Comparison of ENCODE assay signal across 25 mouse cellular contexts in the genomic region with DNA sequence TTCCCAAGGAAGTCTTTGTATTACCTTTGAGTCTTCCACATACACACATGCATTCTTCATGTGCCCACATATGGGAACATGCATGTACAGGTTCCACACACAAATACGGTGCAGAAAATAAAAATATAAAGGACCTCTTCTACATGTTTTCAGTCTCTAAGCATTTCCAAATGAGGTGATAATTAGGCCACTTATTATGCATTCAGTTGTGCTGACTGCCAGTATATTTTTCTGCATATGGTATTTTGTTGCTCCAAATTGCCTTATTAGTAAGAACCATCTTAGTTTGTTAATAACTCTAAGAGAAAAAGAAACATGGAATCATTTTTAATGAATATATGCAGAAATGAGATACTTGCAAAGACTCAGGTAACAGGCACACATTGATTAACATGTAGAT.
A peak's percentile ranks its signal among the peaks of the same experiment; 100 is the strongest.
DNase-seq lines count a peak whose midpoint lies in the region; ATAC-seq and TF ChIP-seq lines count a peak whose summit lies in the region.
"Had no signal": no experiment of that assay in that cellular context is flagged by ENCODE, and none has a peak within 500 bp of the region (broad histone marks: within the 10 kb centered on the region; RNA-seq: fewer than 3 reads in every experiment).

No protein-coding gene starts in this region.

- H3K4me3 ChIP-seq in forebrain, embryonic 12.5 days (replicated peaks), result no peak overlapping the region
- no peak overlapping the region for H3K4me3 ChIP-seq in forebrain, postnatal 0 days (ENCODE audit: low read depth, low read length)
- no peak overlapping the region for H3K4me3 ChIP-seq in forebrain, embryonic 14.5 days (ENCODE audit: low read depth, low read length)
- H3K4me3 ChIP-seq in forebrain, embryonic 11.5 days (ENCODE audit: low read depth, low read length), result no peak overlapping the region
- H3K4me3 ChIP-seq in forebrain, embryonic 16.5 days (replicated peaks; ENCODE audit: low read length), result no peak overlapping the region
- no peak overlapping the region for H3K4me3 ChIP-seq in kidney, embryonic 14.5 days (ENCODE audit: low read length)
- H3K4me3 ChIP-seq: embryonic facial prominence, embryonic 13.5 days; embryonic facial prominence, embryonic 15.5 days; erythroblast, embryonic 14.5 days had no signal

- H3K9ac ChIP-seq in forebrain, embryonic 12.5 days, result no peak overlapping the region
- no peak overlapping the region for H3K9ac ChIP-seq in forebrain, postnatal 0 days
- no peak overlapping the region for H3K9ac ChIP-seq in forebrain, embryonic 14.5 days (ENCODE audit: low read length)
- H3K9ac ChIP-seq in forebrain, embryonic 11.5 days (ENCODE audit: low read length), result no peak overlapping the region
- no peak overlapping the region for H3K9ac ChIP-seq in forebrain, embryonic 16.5 days (replicated peaks; ENCODE audit: low read depth, low read length)
- H3K9ac ChIP-seq in kidney, embryonic 14.5 days (ENCODE audit: low read depth, low read length), result no peak overlapping the region
- H3K9ac ChIP-seq: embryonic facial prominence, embryonic 13.5 days; embryonic facial prominence, embryonic 15.5 days had no signal

- 0 out of 2 replicates have a peak, but pooled peaks cover 4% of the 10 kb centered on the region for H3K36me3 ChIP-seq in forebrain, embryonic 12.5 days (replicated peaks)
- H3K36me3 ChIP-seq in forebrain, postnatal 0 days (ENCODE audit: insufficient read depth), result no peaks in the 10 kb centered on the region
- no peaks in the 10 kb centered on the region; the same call in 1 of the 2 replicates for H3K36me3 ChIP-seq in forebrain, embryonic 14.5 days (ENCODE audit: control insufficient read depth, insufficient read depth, low read length)
- no peaks in the 10 kb centered on the region for H3K36me3 ChIP-seq in forebrain, embryonic 11.5 days (ENCODE audit: control insufficient read depth, insufficient read depth, low read length)
- H3K36me3 ChIP-seq in forebrain, embryonic 16.5 days (ENCODE audit: control insufficient read depth, insufficient read depth), result no peaks in the 10 kb centered on the region
- H3K36me3 ChIP-seq in kidney, embryonic 14.5 days (ENCODE audit: control insufficient read depth, insufficient read depth, low read length), result no peaks in the 10 kb centered on the region
- H3K36me3 ChIP-seq: embryonic facial prominence, embryonic 15.5 days; G1E had no signal

- H3K9me3 ChIP-seq in forebrain, embryonic 12.5 days, result no peaks in the 10 kb centered on the region
- H3K9me3 ChIP-seq in forebrain, postnatal 0 days (ENCODE audit: low read length), result no peaks in the 10 kb centered on the region
- no peaks in the 10 kb centered on the region for H3K9me3 ChIP-seq in forebrain, embryonic 14.5 days (replicated peaks; ENCODE audit: control insufficient read depth, low read length)
- H3K9me3 ChIP-seq in forebrain, embryonic 11.5 days (ENCODE audit: control insufficient read depth, low read length), result no peaks in the 10 kb centered on the region
- no peaks in the 10 kb centered on the region for H3K9me3 ChIP-seq in forebrain, embryonic 16.5 days (ENCODE audit: control insufficient read depth, low read length)
- H3K9me3 ChIP-seq in kidney, embryonic 14.5 days (ENCODE audit: control insufficient read depth, low read length), result no peaks in the 10 kb centered on the region
- H3K9me3 ChIP-seq: embryonic facial prominence, embryonic 13.5 days; embryonic facial prominence, embryonic 15.5 days; G1E had no signal

- 0 out of 2 replicates have a peak overlapping the region, but pooled peaks have one; percentile 19 for H3K27ac ChIP-seq in forebrain, embryonic 12.5 days
- no peak overlapping the region for H3K27ac ChIP-seq in forebrain, postnatal 0 days (ENCODE audit: low read depth, low read length)
- peak overlapping the region; percentile 56 for H3K27ac ChIP-seq in forebrain, embryonic 14.5 days (ENCODE audit: low read depth, low read length)
- H3K27ac ChIP-seq in forebrain, embryonic 11.5 days (ENCODE audit: low read depth, low read length), result no peak overlapping the region
- peak overlapping the region; percentile 24 for H3K27ac ChIP-seq in forebrain, embryonic 16.5 days (ENCODE audit: low read length)
- H3K27ac ChIP-seq in kidney, embryonic 14.5 days (ENCODE audit: low read depth, low read length), result no peak overlapping the region
- H3K27ac ChIP-seq: embryonic facial prominence, embryonic 13.5 days; embryonic facial prominence, embryonic 15.5 days had no signal

- no peak for ATAC-seq in forebrain, embryonic 12.5 days (ENCODE audit: low FRiP score)
- ATAC-seq in forebrain, postnatal 0 days, result no peak
- peak; percentile 29; the same call in 1 of the 2 replicates for ATAC-seq in forebrain, embryonic 14.5 days
- no peak for ATAC-seq in forebrain, embryonic 11.5 days (replicated peaks; ENCODE audit: low FRiP score)
- peak; percentile 52 for ATAC-seq in forebrain, embryonic 16.5 days
- ATAC-seq in kidney, embryonic 14.5 days (ENCODE audit: low FRiP score, low TSS enrichment), result no peak
- ATAC-seq: activated CD4-positive, CD25-positive, alpha-beta regulatory T cell, adult 4 months; CD4-positive, CD25-positive, alpha-beta regulatory T cell, adult 4 months; Patski had no signal

- WGBS in forebrain, embryonic 12.5 days, result 79% methylated on average over 1 of the region's 1 CpGs
- 29% methylated on average over 1 of the region's 1 CpGs for WGBS in forebrain, postnatal 0 days
- WGBS in forebrain, embryonic 14.5 days, result 29% methylated on average over 1 of the region's 1 CpGs
- WGBS in forebrain, embryonic 11.5 days, result 72% methylated on average over 1 of the region's 1 CpGs
- 26% methylated on average over 1 of the region's 1 CpGs for WGBS in forebrain, embryonic 16.5 days
- 98% methylated on average over 1 of the region's 1 CpGs for WGBS in kidney, embryonic 14.5 days

- no peak overlapping the region for H3K4me2 ChIP-seq in forebrain, embryonic 12.5 days
- H3K4me2 ChIP-seq in forebrain, postnatal 0 days (ENCODE audit: low read depth), result no peak overlapping the region
- H3K4me2 ChIP-seq in forebrain, embryonic 14.5 days (ENCODE audit: low read length), result no peak overlapping the region
- H3K4me2 ChIP-seq in forebrain, embryonic 11.5 days (ENCODE audit: low read depth, low read length, severe bottlenecking), result no peak overlapping the region
- no peak overlapping the region for H3K4me2 ChIP-seq in forebrain, embryonic 16.5 days (ENCODE audit: low read length)
- no peak overlapping the region for H3K4me2 ChIP-seq in kidney, embryonic 14.5 days (replicated peaks; ENCODE audit: low read depth, low read length)
- H3K4me2 ChIP-seq: embryonic facial prominence, embryonic 13.5 days; embryonic facial prominence, embryonic 15.5 days had no signal

- H3K27me3 ChIP-seq in forebrain, embryonic 12.5 days, result no peaks in the 10 kb centered on the region
- no peaks in the 10 kb centered on the region for H3K27me3 ChIP-seq in forebrain, postnatal 0 days (ENCODE audit: insufficient read depth, low read length)
- H3K27me3 ChIP-seq in forebrain, embryonic 14.5 days (replicated peaks; ENCODE audit: control insufficient read depth, insufficient read depth, low read length), result no peaks in the 10 kb centered on the region
- H3K27me3 ChIP-seq in forebrain, embryonic 11.5 days (ENCODE audit: control insufficient read depth, insufficient read depth, low read length), result no peaks in the 10 kb centered on the region
- no peaks in the 10 kb centered on the region for H3K27me3 ChIP-seq in forebrain, embryonic 16.5 days (replicated peaks; ENCODE audit: control insufficient read depth, insufficient read depth, low read length)
- no peaks in the 10 kb centered on the region for H3K27me3 ChIP-seq in kidney, embryonic 14.5 days (ENCODE audit: control insufficient read depth, insufficient read depth, low read length)
- H3K27me3 ChIP-seq: CH12.LX; embryonic facial prominence, embryonic 13.5 days; embryonic facial prominence, embryonic 15.5 days; Patski had no signal

- peaks cover 10% of the 10 kb centered on the region for H3K4me1 ChIP-seq in forebrain, embryonic 12.5 days
- H3K4me1 ChIP-seq in forebrain, postnatal 0 days (ENCODE audit: insufficient read depth), result no peaks in the 10 kb centered on the region
- H3K4me1 ChIP-seq in forebrain, embryonic 14.5 days (ENCODE audit: control insufficient read depth, insufficient read depth, low read length), result peaks cover 4% of the 10 kb centered on the region; the same call in 1 of the 2 replicates
- H3K4me1 ChIP-seq in forebrain, embryonic 11.5 days (replicated peaks; ENCODE audit: control insufficient read depth, insufficient read depth, low read length), result peaks cover 7% of the 10 kb centered on the region; the same call in 1 of the 2 replicates
- peaks cover 13% of the 10 kb centered on the region for H3K4me1 ChIP-seq in forebrain, embryonic 16.5 days (replicated peaks; ENCODE audit: control insufficient read depth, insufficient read depth, low read length)
- H3K4me1 ChIP-seq in kidney, embryonic 14.5 days (ENCODE audit: control insufficient read depth, insufficient read depth, low read length), result no peaks in the 10 kb centered on the region
- H3K4me1 ChIP-seq: embryonic facial prominence, embryonic 15.5 days had no signal

- DNase-seq in forebrain, postnatal 0 days, result no peak
- DNase-seq in forebrain, embryonic 14.5 days (ENCODE audit: low spot score), result peak; percentile 58
- DNase-seq in forebrain, embryonic 11.5 days (ENCODE audit: low spot score), result no peak
- DNase-seq: adrenal gland, adult 8-10 months; adrenal gland, postnatal 14 days; adrenal gland, postnatal 36 days; B cell, adult 2 months; cerebellum, adult 11 months; cerebellum, adult 18-20 months; cerebellum, adult 8-10 months; cerebellum, adult 9-11 months; cerebellum, postnatal 14 days; cerebellum, postnatal 36 days; embryo, embryonic 11 days had no signal

- TF ChIP-seq CTCF in forebrain, postnatal 0 days (IDR thresholded peaks at IDR 0.05; ENCODE audit: low read depth), result no peak

Comparison
In these comparisons a context has a peak if more than half of its experiments do, and no peak if none do; other contexts are left out.
1. ATAC-seq: peak in forebrain, embryonic 14.5 days (single experiment) and forebrain, embryonic 16.5 days (single experiment); none in forebrain, embryonic 12.5 days (single experiment), forebrain, postnatal 0 days (single experiment), forebrain, embryonic 11.5 days (single experiment) and kidney, embryonic 14.5 days (single experiment).
2. H3K27ac ChIP-seq: peak in forebrain, embryonic 12.5 days (single experiment), forebrain, embryonic 14.5 days (single experiment) and forebrain, embryonic 16.5 days (single experiment); none in forebrain, postnatal 0 days (single experiment), forebrain, embryonic 11.5 days (single experiment) and kidney, embryonic 14.5 days (single experiment).